In the genomic region with DNA sequence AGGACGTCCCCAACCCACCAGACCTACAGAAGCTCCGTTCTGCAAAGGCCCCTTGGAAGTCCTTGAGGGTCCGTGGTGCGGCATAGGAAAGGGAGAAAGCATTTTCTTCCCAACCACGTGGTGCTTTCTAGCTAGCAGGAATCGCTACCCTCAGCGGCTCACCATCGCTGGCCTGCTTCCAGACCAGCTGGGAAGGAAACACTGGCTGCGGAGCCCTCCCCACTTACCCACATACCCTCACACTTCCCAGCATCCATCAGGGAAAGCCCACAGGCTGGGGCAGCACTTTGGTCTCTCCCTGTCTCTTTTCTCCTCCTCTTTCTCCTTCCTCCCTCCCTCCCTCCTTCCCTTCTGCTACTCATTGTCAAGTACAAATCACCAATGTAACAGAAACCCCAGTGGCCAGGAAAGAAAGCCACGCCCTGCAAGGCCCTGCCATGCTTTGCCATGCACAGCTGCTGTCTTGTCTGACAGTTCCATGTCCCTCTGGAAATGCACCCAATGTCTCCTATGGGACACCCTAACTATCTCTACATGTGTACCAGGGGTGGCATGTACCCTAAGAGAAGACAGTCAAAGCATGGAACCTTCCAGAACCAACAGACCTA, we compare ENCODE assay signal across 10 mouse cellular contexts. TPM values are rescaled to one million over a fixed set of nuclear protein-coding genes. Genes with fewer than 3 reads are reported as not detected.
DNase-seq lines count a peak whose midpoint lies in the region; ATAC-seq lines count a peak whose summit lies in the region.
"Had no signal": no experiment of that assay in that cellular context is flagged by ENCODE, and none has a peak within 500 bp of the region (broad histone marks: within the 10 kb centered on the region; RNA-seq: fewer than 3 reads in every experiment).

No protein-coding gene starts in this region.

- H3K9me3 ChIP-seq in heart, embryonic 15.5 days (replicated peaks) = no peaks in the 10 kb centered on the region
- H3K9me3 ChIP-seq in heart, embryonic 10.5 days = no peaks in the 10 kb centered on the region
- H3K9me3 ChIP-seq in liver, embryonic 11.5 days (ENCODE audit: control insufficient read depth, low read length) = no peaks in the 10 kb centered on the region
- H3K9me3 ChIP-seq: midbrain, embryonic 12.5 days had no signal

- 0 out of 2 replicates have a peak, but pooled peaks have one; percentile 4 for ATAC-seq in heart, embryonic 15.5 days (replicated peaks; ENCODE audit: insufficient number of reproducible peaks, insufficient read depth, low FRiP score, low read depth)
- ATAC-seq in erythroblast, adult 5-6 weeks (replicated peaks; ENCODE audit: low FRiP score, poor library complexity, severe bottlenecking) = no peak
- no peak for ATAC-seq in liver, embryonic 11.5 days (replicated peaks; ENCODE audit: low FRiP score)

- no peaks in the 10 kb centered on the region for H3K36me3 ChIP-seq in heart, embryonic 15.5 days
- no peaks in the 10 kb centered on the region for H3K36me3 ChIP-seq in heart, embryonic 10.5 days
- H3K36me3 ChIP-seq in liver, embryonic 11.5 days (ENCODE audit: control insufficient read depth, insufficient read depth, low read length) = no peaks in the 10 kb centered on the region
- H3K36me3 ChIP-seq: midbrain, embryonic 12.5 days had no signal

- H3K9ac ChIP-seq in heart, embryonic 15.5 days = no peak overlapping the region
- no peak overlapping the region for H3K9ac ChIP-seq in liver, embryonic 11.5 days (ENCODE audit: low read depth, low read length)
- H3K9ac ChIP-seq: midbrain, embryonic 12.5 days had no signal

- H3K4me3 ChIP-seq in heart, embryonic 15.5 days = no peak overlapping the region
- H3K4me3 ChIP-seq in heart, embryonic 10.5 days = no peak overlapping the region
- H3K4me3 ChIP-seq in liver, embryonic 11.5 days (ENCODE audit: low read depth, low read length) = no peak overlapping the region
- H3K4me3 ChIP-seq: midbrain, embryonic 12.5 days had no signal

- DNase-seq in heart, embryonic 10.5 days (ENCODE audit: low spot score) = no peak
- peak; percentile 41 for DNase-seq in right cerebral cortex, adult 18-20 months
- no peak for DNase-seq in right cerebral cortex, postnatal 25 days
- DNase-seq in layer of hippocampus, postnatal 14 days (ENCODE audit: low spot score in 2 of 2) = peak; percentile 27 to 37
- no peak for DNase-seq in liver, embryonic 11.5 days (ENCODE audit: low spot score)
- DNase-seq in spleen, postnatal 36 days (ENCODE audit: low spot score in 2 of 2) = no peak
- DNase-seq: thymus, adult 18-20 months had no signal

- H3K27ac ChIP-seq in heart, embryonic 15.5 days = no peak overlapping the region
- no peak overlapping the region for H3K27ac ChIP-seq in heart, embryonic 10.5 days
- no peak overlapping the region for H3K27ac ChIP-seq in liver, embryonic 11.5 days (ENCODE audit: low read depth, low read length)
- H3K27ac ChIP-seq: midbrain, embryonic 12.5 days had no signal

- 53% methylated on average over 10 of the region's 10 CpGs for WGBS in heart, embryonic 15.5 days
- WGBS in heart, embryonic 10.5 days = 83% methylated on average over 10 of the region's 10 CpGs
- WGBS in liver, embryonic 11.5 days = 79% methylated on average over 10 of the region's 10 CpGs

- peaks cover 29% of the 10 kb centered on the region for H3K4me1 ChIP-seq in heart, embryonic 15.5 days (replicated peaks)
- H3K4me1 ChIP-seq in heart, embryonic 10.5 days = peaks cover 18% of the 10 kb centered on the region
- no peaks in the 10 kb centered on the region for H3K4me1 ChIP-seq in liver, embryonic 11.5 days (replicated peaks; ENCODE audit: control insufficient read depth, insufficient read depth, low read length)

- 0 out of 2 replicates have a peak overlapping the region, but pooled peaks have one; percentile 8 for H3K4me2 ChIP-seq in heart, embryonic 15.5 days
- no peak overlapping the region for H3K4me2 ChIP-seq in liver, embryonic 11.5 days
- H3K4me2 ChIP-seq: midbrain, embryonic 12.5 days had no signal

- H3K27me3 ChIP-seq in heart, embryonic 15.5 days = no peaks in the 10 kb centered on the region
- no peaks in the 10 kb centered on the region for H3K27me3 ChIP-seq in heart, embryonic 10.5 days (ENCODE audit: insufficient read depth, poor library complexity, severe bottlenecking)
- no peaks in the 10 kb centered on the region for H3K27me3 ChIP-seq in liver, embryonic 11.5 days (replicated peaks; ENCODE audit: control insufficient read depth, insufficient read depth, low read length)
- H3K27me3 ChIP-seq: midbrain, embryonic 12.5 days had no signal

RNA-seq across cellular contexts. Expression of a gene that starts 27.4 kb away (rescaled TPM):
- 44.2 and 51.9 TPM in 2 replicates for polyA plus RNA-seq in heart, embryonic 15.5 days (2015; fragmentation: Nextera tagmentation; extraction: Ambion mirVana)
- 60.7 and 64.9 TPM in 2 replicates for polyA plus RNA-seq in heart, embryonic 10.5 days (2016; fragmentation: Nextera tagmentation; extraction: Ambion mirVana)
- total RNA-seq in layer of hippocampus, postnatal 14 days (2021) = 100 to 1,000 TPM; 133 to 158 TPM
- total RNA-seq in erythroblast, adult 5-6 weeks (2015; ENCODE audit: low replicate concordance) = 112 and 158 TPM in 2 replicates
- 66.9 and 84.3 TPM in 2 replicates for total RNA-seq in erythroblast, adult 5-6 weeks (2017; ENCODE audit: low replicate concordance)
- polyA plus RNA-seq in liver, embryonic 11.5 days (2014; fragmentation: Nextera tagmentation; extraction: Ambion mirVana) = 70.8 and 74.7 TPM in 2 replicates

Comparison
In these comparisons a context has a peak if more than half of its experiments do, and no peak if none do; other contexts are left out.
1. DNase-seq: peak in right cerebral cortex, adult 18-20 months (single experiment) and layer of hippocampus, postnatal 14 days (2 of 2); none in heart, embryonic 10.5 days (single experiment), right cerebral cortex, postnatal 25 days (single experiment), liver, embryonic 11.5 days (single experiment) and spleen, postnatal 36 days (0 of 2).